Mouse (Mus musculus): ENCODE results near the gene Naa38.
A peak's percentile ranks its signal among the peaks of the same experiment; 100 is the strongest.

Gene Naa38

GRCm38 (mm10) chr11:69443328-69443727 lies 48.0 kb downstream of the Naa38 start:
- DNase-seq: peak; percentile 96

All from heart, adult 11 months (tissue).